Mouse (Mus musculus) stomach, postnatal 0 days (tissue): ENCODE data around the gene Prkce. TPM values are rescaled to one million over a fixed set of nuclear protein-coding genes. Genes with fewer than 3 reads are reported as not detected.

ENCODE experiments used
- ATAC-seq: fragments of 200-750 bp; cut with Nextera tagmentation; 2 replicates; pipeline ENCODE4 v1.8.0; 2017; ENCODE audit not compliant: low FRiP score, low TSS enrichment
- DNase-seq: peaks from one replicate; pipeline ENCODE4 v3.0.0-alpha.2; 2016; ENCODE audit warnings: low spot score
- H3K27ac ChIP-seq: fragments of 300-500 bp; sonication (generic); replicated peaks from 2 replicates; pipeline ENCODE4 v1.5.1; 2014; ENCODE audit warnings: mild to moderate bottlenecking, control low read depth
- H3K27me3 ChIP-seq: fragments of 300-500 bp; sonication (generic); 2 replicates; pipeline ENCODE4 v1.6.1; 2014; ENCODE audit warnings: low read length; ENCODE audit not compliant: control insufficient read depth, insufficient read depth
- H3K36me3 ChIP-seq: fragments of 300-500 bp; sonication (generic); 2 replicates; pipeline ENCODE4 v1.6.1; 2014; ENCODE audit warnings: low read length, mixed read lengths; ENCODE audit not compliant: control insufficient read depth, insufficient read depth
- H3K4me1 ChIP-seq: fragments of 300-500 bp; sonication (generic); replicated peaks from 2 replicates; pipeline ENCODE4 v1.6.1; 2014; ENCODE audit warnings: antibody characterized with exemption; ENCODE audit not compliant: control insufficient read depth, insufficient read depth
- H3K4me2 ChIP-seq: fragments of 300-500 bp; sonication (generic); replicated peaks from 2 replicates; pipeline ENCODE4 v1.6.1; 2014; ENCODE audit warnings: low read depth, mild to moderate bottlenecking, control low read depth, moderate library complexity
- H3K4me3 ChIP-seq: fragments of 300-500 bp; sonication (generic); 2 replicates; pipeline ENCODE4 v1.5.1; 2014; ENCODE audit warnings: low read depth, low read length, control low read depth
- H3K9ac ChIP-seq: fragments of 300-500 bp; sonication (generic); 2 replicates; pipeline ENCODE4 v1.6.1; 2014; ENCODE audit warnings: mild to moderate bottlenecking, low read length, control low read depth, mixed read lengths
- H3K9me3 ChIP-seq: fragments of 300-500 bp; sonication (generic); 2 replicates; pipeline ENCODE4 v1.6.1; 2016; ENCODE audit warnings: low read length; ENCODE audit not compliant: control insufficient read depth
- CTCF ChIP-seq: IDR thresholded peaks from 2 replicates; pipeline ENCODE4 v1.5.1; 2016; ENCODE audit warnings: antibody characterized with exemption, low read depth, mild to moderate bottlenecking, moderate library complexity
- EP300 ChIP-seq: optimal IDR thresholded peaks from 2 replicates; pipeline ENCODE3; 2016; ENCODE audit warnings: antibody characterized with exemption
- WGBS: fragments of 180-500 bp; shearing (Covaris S2); extraction: QIAGEN DNeasy Blood & Tissue Kit; methylation state at CpG from one replicate; pipeline ENCODE4 v1.1.7; 2014; 5-methylcytosine and 5-hydroxymethylcytosine counted together
- polyA plus RNA-seq: library from polyadenylated mRNA; unstranded; fragments of >200 nt; fragmentation: Nextera tagmentation; extraction: Ambion mirVana; gene quantifications from 2 replicates; pipeline ENCODE4 v1.2.1, GENCODE M21; 2015

Gene Prkce
- polyA plus RNA-seq, 1 experiment from 2014 or later: 3.4 TPM

DNA sequence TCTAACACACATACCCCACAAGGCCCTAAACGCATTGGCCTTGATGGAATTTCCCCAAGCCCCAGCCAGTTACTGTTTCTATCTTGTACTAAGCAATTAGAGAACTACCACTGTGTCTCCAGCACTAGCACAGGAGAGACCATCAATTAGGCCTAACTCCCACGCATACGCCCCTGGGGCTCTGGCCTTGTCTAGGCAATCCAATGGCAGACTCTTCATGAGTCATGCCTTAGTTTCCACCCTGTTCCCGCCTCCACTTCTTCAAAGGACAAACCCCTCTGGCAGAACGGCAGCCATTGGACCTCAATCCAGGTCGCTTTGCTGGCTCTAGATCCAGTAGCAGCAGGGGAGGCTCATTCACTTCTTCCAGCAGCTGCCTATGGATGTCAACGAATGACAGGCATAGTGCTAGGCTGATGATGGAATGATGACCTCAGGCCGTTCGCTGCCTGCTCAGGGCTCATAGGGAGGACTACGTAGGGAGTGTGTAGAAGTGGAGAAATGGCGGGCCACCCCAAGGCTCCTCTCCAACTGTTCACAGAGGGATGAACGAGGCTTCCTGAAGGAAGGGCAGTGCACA, 481.4 kb downstream of the Prkce start:
- TF ChIP-seq CTCF: no peak
- no peak for TF ChIP-seq EP300
- H3K4me3 ChIP-seq: no peak overlapping the region
- ATAC-seq: no peak
- H3K4me2 ChIP-seq: no peak overlapping the region
- no peaks in the 10 kb centered on the region for H3K36me3 ChIP-seq
- H3K9ac ChIP-seq: no peak overlapping the region
- H3K9me3 ChIP-seq: no peaks in the 10 kb centered on the region
- no peaks in the 10 kb centered on the region for H3K27me3 ChIP-seq
- no peaks in the 10 kb centered on the region for H3K4me1 ChIP-seq
- no peak for DNase-seq
- no peak overlapping the region for H3K27ac ChIP-seq
- 86% methylated on average over 12 of the region's 12 CpGs for WGBS

DNA sequence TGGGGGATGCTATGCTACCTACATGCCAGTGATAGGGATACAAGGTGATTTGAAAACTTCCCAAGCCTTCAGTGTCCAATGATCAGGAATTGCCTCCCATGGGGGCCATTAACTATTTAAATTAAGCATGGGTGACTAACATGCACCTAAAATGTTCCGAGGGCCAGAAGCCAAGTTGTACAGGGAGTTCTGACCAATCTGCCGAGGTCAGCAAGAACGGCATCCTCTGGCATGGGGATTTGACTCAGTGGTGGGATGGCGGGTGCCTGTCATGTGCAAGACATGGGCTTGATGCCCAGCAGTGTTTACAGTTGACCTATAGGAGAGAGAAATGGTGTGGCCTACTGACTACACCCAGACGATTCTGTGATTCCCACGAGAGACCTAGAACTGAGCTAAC, 482.7 kb downstream of the Prkce start:
- 87% methylated on average over 6 of the region's 6 CpGs for whole genome bisulfite sequencing
- DNase-seq (no peak), ATAC-seq (no peak)
- no peak overlapping the region for H3K27ac ChIP-seq
- no peak overlapping the region for H3K4me3 ChIP-seq
- H3K36me3 ChIP-seq: no peaks in the 10 kb centered on the region
- H3K4me2 ChIP-seq: no peak overlapping the region
- no peaks in the 10 kb centered on the region for H3K4me1 ChIP-seq
- no peak for TF ChIP-seq CTCF
- H3K27me3 ChIP-seq: no peaks in the 10 kb centered on the region
- no peak overlapping the region for H3K9ac ChIP-seq
- no peaks in the 10 kb centered on the region for H3K9me3 ChIP-seq

DNA sequence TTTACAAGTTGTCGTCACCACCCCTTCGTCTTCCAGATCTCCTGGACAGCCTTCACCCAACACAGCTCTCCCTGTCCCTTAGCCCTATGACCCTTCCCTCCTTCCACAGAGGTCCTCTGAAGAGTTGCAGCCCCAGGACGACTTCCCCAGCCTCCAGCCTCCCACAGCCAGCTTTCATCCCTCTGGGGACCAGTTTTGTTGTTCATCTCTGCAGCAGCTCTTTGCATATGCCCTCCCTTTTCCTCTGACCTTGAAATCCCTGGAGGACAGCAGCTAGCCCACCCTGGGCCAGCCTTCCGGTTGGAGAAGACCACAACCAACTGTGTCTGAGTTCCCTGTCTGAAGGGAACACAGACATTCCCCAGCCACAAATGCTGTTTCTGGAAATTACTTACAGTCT, 483.5 kb downstream of the Prkce start:
- TF ChIP-seq CTCF (no peak), EP300 (no peak)
- H3K4me3 ChIP-seq: no peak overlapping the region
- no peak overlapping the region for H3K27ac ChIP-seq
- no peaks in the 10 kb centered on the region for H3K9me3 ChIP-seq
- no peak for ATAC-seq
- H3K4me1 ChIP-seq: no peaks in the 10 kb centered on the region
- no peaks in the 10 kb centered on the region for H3K27me3 ChIP-seq
- DNase-seq: no peak
- WGBS: 75% methylated on average over 4 of the region's 4 CpGs
- H3K9ac ChIP-seq: no peak overlapping the region
- H3K36me3 ChIP-seq: no peaks in the 10 kb centered on the region
- H3K4me2 ChIP-seq: no peak overlapping the region

DNA sequence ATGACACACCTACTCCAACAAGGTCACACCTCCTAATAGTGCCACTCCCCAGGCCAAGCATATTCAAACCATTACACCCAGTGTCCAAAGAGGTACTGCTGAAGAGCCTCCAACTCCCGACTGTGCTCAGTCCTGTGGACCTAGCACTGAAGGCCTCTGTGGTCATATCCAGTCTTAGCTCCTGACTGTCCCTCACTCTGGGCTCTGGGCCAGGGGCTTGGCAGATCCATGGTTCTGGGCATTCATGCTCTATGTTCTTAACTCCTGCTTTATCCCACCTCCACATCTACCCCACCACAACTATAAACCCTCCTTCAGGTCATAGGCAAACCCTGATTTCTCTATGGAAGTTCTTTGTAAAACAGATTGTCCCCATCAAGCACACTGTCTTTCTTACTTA, 485.2 kb downstream of the Prkce start:
- Histone ChIP-seq H3K27me3 (no peaks in the 10 kb centered on the region), H3K27ac (no peak overlapping the region), H3K4me3 (no peak overlapping the region), H3K4me2 (no peak overlapping the region), H3K9me3 (no peaks in the 10 kb centered on the region), H3K9ac (no peak overlapping the region), H3K36me3 (no peaks in the 10 kb centered on the region), H3K4me1 (no peaks in the 10 kb centered on the region)
- DNase-seq: no peak
- no peak for ATAC-seq
- 75% methylated on average over 1 of the region's 1 CpGs for WGBS
- no peak for TF ChIP-seq CTCF
- TF ChIP-seq EP300: no peak

DNA sequence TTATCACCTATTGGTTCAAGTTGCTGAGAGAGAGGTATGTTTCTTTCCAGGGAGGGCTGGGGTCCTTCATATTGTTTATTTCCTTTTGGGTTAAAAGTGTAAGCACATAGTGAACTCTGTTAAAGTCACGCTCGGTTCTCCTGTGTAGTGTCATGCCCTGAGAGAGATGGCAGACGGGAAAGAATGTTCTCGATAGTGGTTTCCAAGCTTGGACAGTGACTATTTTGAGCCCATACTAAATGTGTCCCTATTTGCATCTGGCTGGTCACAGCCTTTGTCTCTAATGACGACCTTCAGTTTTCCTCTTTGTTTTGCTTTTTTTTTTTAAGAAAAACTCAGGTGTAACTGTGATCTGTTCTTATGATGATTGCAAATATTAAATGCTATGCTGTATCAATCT, 488.8 kb downstream of the Prkce start:
- ATAC-seq (no peak), DNase-seq (no peak)
- Histone ChIP-seq H3K36me3 (no peaks in the 10 kb centered on the region), H3K9me3 (no peaks in the 10 kb centered on the region), H3K4me1 (no peaks in the 10 kb centered on the region), H3K27ac (no peak overlapping the region), H3K4me2 (no peak overlapping the region), H3K27me3 (no peaks in the 10 kb centered on the region), H3K9ac (no peak overlapping the region), H3K4me3 (no peak overlapping the region)
- TF ChIP-seq EP300: no peak
- no peak for TF ChIP-seq CTCF
- WGBS: 77% methylated on average over 5 of the region's 5 CpGs

DNA sequence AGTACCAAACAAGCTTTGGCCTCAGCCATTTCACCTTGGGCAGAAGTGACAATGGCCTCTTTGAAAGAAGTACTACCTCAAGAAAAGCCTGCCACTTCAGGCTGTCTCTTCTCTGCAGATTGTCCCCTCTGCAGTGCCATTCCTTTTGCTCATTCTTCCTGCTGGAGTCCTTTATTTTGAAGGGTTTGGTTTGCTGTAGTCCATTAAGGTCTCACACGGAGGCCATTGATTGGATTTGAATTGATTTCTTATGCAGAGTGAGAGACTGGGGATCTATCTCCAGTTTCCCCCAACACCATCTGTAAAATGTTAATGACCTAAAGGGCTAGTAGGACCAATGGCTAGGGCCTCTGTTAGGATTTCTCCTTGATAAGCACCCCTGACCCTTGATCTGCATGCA, 494.7 kb downstream of the Prkce start:
- H3K4me1 ChIP-seq: no peaks in the 10 kb centered on the region
- no peak overlapping the region for H3K4me3 ChIP-seq
- H3K27me3 ChIP-seq: no peaks in the 10 kb centered on the region
- ATAC-seq (no peak), DNase-seq (no peak)
- 73% methylated on average over 1 of the region's 1 CpGs for WGBS
- no peaks in the 10 kb centered on the region for H3K36me3 ChIP-seq
- TF ChIP-seq EP300 (no peak), CTCF (no peak)
- no peak overlapping the region for H3K9ac ChIP-seq
- H3K27ac ChIP-seq: no peak overlapping the region
- no peak overlapping the region for H3K4me2 ChIP-seq
- no peaks in the 10 kb centered on the region for H3K9me3 ChIP-seq
